Mouse (Mus musculus) B cell, adult 2 months (primary cell): ENCODE measurements at regions not wholly inside any gene's neighbourhood (a gene's known extent, or its start where the extent isn't known, plus 50 kb on each side); places are given as distances from the start of the nearest gene placed in this dataset.

Experiments used
- DNase-seq, 2 experiments: peaks; one replicate each; pipeline ENCODE4 v3.0.0; 2022

- DNase-seq: no peak
Observed at GRCm38 (mm10) chr5:97656167-97656924, 199.5 kb upstream of the Gk2 start.

GRCm38 (mm10) chr5:97655266-97655665 is 198.4 kb upstream of the Gk2 start:
- no peak for DNase-seq

- DNase-seq: no peak
Observed at GRCm38 (mm10) chr5:97654414-97654813, 197.6 kb upstream of the Gk2 start.

GRCm38 (mm10) chr5:97642251-97642650 is 185.4 kb upstream of the Gk2 start:
- DNase-seq: no peak

GRCm38 (mm10) chr5:97641646-97642045 is 184.8 kb upstream of the Gk2 start:
- DNase-seq: no peak

- DNase-seq: no peak
Observed at GRCm38 (mm10) chr5:97636357-97636756, 179.5 kb upstream of the Gk2 start.

GRCm38 (mm10) chr5:97633766-97634165 is 176.9 kb upstream of the Gk2 start:
- DNase-seq: no peak

GRCm38 (mm10) chr5:97632791-97633190 is 176.0 kb upstream of the Gk2 start:
- peak; percentile 8 for DNase-seq

GRCm38 (mm10) chr5:97625200-97625599 is 168.4 kb upstream of the Gk2 start:
- DNase-seq: no peak

- no peak for DNase-seq
Observed at GRCm38 (mm10) chr5:97619890-97620289, 163.1 kb upstream of the Gk2 start.

- no peak for DNase-seq
Observed at GRCm38 (mm10) chr5:97618411-97618810, 161.6 kb upstream of the Gk2 start.

- DNase-seq: no peak
Observed at GRCm38 (mm10) chr5:97602176-97602575, 145.4 kb upstream of the Gk2 start.

GRCm38 (mm10) chr5:97601384-97601783 is 144.6 kb upstream of the Gk2 start:
- no peak for DNase-seq

GRCm38 (mm10) chr5:97598741-97599140 is 141.9 kb upstream of the Gk2 start:
- no peak for DNase-seq

GRCm38 (mm10) chr5:97595916-97596315 is 139.1 kb upstream of the Gk2 start:
- no peak for DNase-seq

- DNase-seq: no peak
Observed at GRCm38 (mm10) chr5:97594081-97594480, 137.3 kb upstream of the Gk2 start.

GRCm38 (mm10) chr5:97582509-97582908 is 125.7 kb upstream of the Gk2 start:
- DNase-seq: no peak

GRCm38 (mm10) chr5:97565486-97565885 is 108.7 kb upstream of the Gk2 start:
- DNase-seq: no peak

- no peak for DNase-seq
Observed at GRCm38 (mm10) chr5:97563724-97564123, 106.9 kb upstream of the Gk2 start.

GRCm38 (mm10) chr5:97554274-97554673 is 97.5 kb upstream of the Gk2 start:
- DNase-seq: no peak

- DNase-seq: peak; percentile 42 to 53
Observed at GRCm38 (mm10) chr5:97553122-97553521, 96.3 kb upstream of the Gk2 start.

GRCm38 (mm10) chr5:97537492-97538257 is 80.9 kb upstream of the Gk2 start:
- no peak for DNase-seq

GRCm38 (mm10) chr5:97533733-97534132 is 76.9 kb upstream of the Gk2 start:
- no peak for DNase-seq

- no peak for DNase-seq
Observed at GRCm38 (mm10) chr5:97527555-97527954, 70.7 kb upstream of the Gk2 start.
